In the genomic region with DNA sequence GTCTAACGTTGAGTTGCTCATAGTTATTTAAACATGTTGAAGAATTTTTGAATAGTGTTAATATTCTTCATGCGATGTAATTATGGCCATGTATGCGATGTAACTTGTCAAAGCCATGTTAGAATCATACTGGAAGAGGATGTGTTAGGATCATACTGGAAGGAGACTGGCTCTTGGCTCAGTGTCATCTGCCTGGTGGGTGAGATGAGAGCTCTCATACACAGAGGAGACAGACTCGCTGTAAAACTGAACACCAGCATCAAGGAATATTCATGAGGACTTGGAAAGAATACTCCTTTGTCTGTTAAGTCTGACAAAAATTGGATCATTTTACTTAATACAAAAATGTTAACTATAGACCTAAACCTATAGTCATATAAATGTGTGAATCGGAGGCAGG, we compare ENCODE assay signal across 16 mouse cellular contexts.
"Had no signal": no experiment of that assay in that cellular context is flagged by ENCODE, and none has a peak within 500 bp of the region (broad histone marks: within the 10 kb centered on the region; RNA-seq: fewer than 3 reads in every experiment).

No protein-coding gene starts in this region.

- H3K9ac ChIP-seq: kidney, embryonic 15.5 days; limb, embryonic 15.5 days; liver, embryonic 12.5 days; lung, embryonic 14.5 days; neural tube, embryonic 15.5 days had no signal

- DNase-seq: kidney, adult 2 months; kidney, postnatal 14 days; lung, embryonic 14.5 days; lung, postnatal 10 days; lung, postnatal 4 days; midbrain, embryonic 14.5 days; right cerebral cortex, postnatal 4 days; spleen, adult 18-20 months; thymus, adult 2 months; thymus, postnatal 25 days had no signal

- H3K36me3 ChIP-seq: kidney, embryonic 15.5 days; limb, embryonic 15.5 days; liver, embryonic 12.5 days; midbrain, embryonic 10.5 days; neural tube, embryonic 15.5 days had no signal

- ATAC-seq: liver, embryonic 12.5 days had no signal

- H3K27me3 ChIP-seq: limb, embryonic 15.5 days; liver, embryonic 12.5 days; neural tube, embryonic 15.5 days had no signal

- H3K4me2 ChIP-seq: kidney, embryonic 15.5 days; limb, embryonic 15.5 days; liver, embryonic 12.5 days; lung, embryonic 14.5 days; neural tube, embryonic 15.5 days had no signal

- H3K4me1 ChIP-seq: kidney, embryonic 15.5 days; limb, embryonic 15.5 days; liver, embryonic 12.5 days; midbrain, embryonic 10.5 days had no signal

- H3K9me3 ChIP-seq: kidney, embryonic 15.5 days; limb, embryonic 15.5 days; liver, embryonic 12.5 days; midbrain, embryonic 10.5 days; neural tube, embryonic 15.5 days had no signal

- H3K27ac ChIP-seq: kidney, embryonic 15.5 days; limb, embryonic 15.5 days; liver, embryonic 12.5 days; midbrain, embryonic 10.5 days; neural tube, embryonic 15.5 days had no signal

- H3K4me3 ChIP-seq: kidney, embryonic 15.5 days; limb, embryonic 15.5 days; liver, embryonic 12.5 days; midbrain, embryonic 10.5 days; myocyte; neural tube, embryonic 15.5 days had no signal
